Mouse (Mus musculus): ENCODE results near the gene Cxcr4.

DNA sequence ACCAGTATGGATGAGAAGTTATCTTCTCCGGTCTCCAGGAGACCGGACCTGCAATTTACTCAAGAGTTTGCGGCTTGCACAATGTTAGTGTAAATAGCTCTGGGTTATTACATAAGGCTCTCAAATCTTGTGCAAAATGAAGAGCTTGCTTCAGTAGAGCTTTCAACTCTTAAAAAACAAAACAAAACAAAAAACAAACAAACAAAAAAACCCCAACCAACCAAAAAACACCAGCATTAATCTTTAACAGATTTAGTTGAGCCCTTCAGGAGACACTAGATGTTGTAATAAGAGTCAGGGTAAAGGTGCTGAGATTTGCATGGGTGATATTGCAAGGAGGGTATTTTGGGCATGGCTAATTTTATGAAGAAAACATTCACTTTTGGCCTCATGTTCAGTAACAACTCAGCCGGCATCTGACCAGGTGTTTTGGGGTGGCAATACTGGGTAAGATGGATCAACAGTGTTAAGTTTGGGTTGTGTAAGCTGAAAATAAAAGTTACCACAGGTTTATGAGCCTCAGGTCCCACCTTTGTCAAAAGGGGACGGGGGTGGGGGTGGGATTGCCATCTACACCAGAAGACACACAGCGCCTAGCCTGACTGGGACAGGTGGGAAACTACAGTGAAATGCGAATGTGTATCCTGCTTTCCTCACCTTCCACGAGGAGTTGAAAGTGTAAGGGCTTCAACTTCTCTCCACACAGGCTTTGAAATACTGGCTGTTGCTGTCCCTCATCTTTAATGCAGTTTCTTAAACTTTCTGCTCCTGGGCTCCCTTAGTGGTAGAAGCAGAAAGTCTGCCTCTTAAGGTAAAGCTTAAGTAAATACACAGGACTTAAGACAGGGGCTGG is 4.9 kb downstream of the Cxcr4 start:
- TF ChIP-seq CTCF (IDR thresholded peaks at IDR 0.05) (no peak), EP300 (IDR thresholded peaks at IDR 0.05) (no peak)

Measured in lung, postnatal 0 days (tissue).